Mouse (Mus musculus) bone marrow macrophage, adult 2 months (primary cell): ENCODE data around the gene Olfr963.

Experiments used
- CTCF ChIP-seq: IDR thresholded peaks from 2 replicates; pipeline ENCODE4 v1.5.1; 2012; ENCODE audit warnings: low read depth, mild to moderate bottlenecking, low read length, moderate library complexity
- POLR2A ChIP-seq: IDR thresholded peaks from 2 replicates; pipeline ENCODE4 v1.6.1; 2012; ENCODE audit warnings: mild to moderate bottlenecking, low read depth, low read length, borderline replicate concordance

- TF ChIP-seq CTCF (no peak), POLR2A (no peak)
These were observed 33.0 kb upstream of the Olfr963 start for GRCm38 (mm10) chr9:39633913-39634594.
